Mouse (Mus musculus) liver, embryonic 11.5 days (tissue): ENCODE measurements around the gene Zfand5. TPM values are rescaled to one million over a fixed set of nuclear protein-coding genes. Genes with fewer than 3 reads are reported as not detected.
"Not testable (repeated sequence)": the region's sequence is repeated elsewhere in the genome, so short reads cannot be mapped to it uniquely, and the experiment has no call there.

Experiments
- ATAC-seq: fragments of 200-750 bp; cut with Nextera tagmentation; replicated peaks from 2 replicates; pipeline ENCODE4 v1.8.0; 2017; ENCODE audit warnings: moderate number of reproducible peaks, mild to moderate bottlenecking, moderate TSS enrichment, moderate library complexity; ENCODE audit not compliant: low FRiP score
- DNase-seq: peaks from one replicate; pipeline ENCODE4 v3.0.0-alpha.2; 2017; ENCODE audit warnings: low spot score
- H3K27ac ChIP-seq: fragments of 300-500 bp; sonication (generic); 2 replicates; pipeline ENCODE4 v1.5.1; 2014; ENCODE audit warnings: mild to moderate bottlenecking, low read depth, low read length, control low read depth
- H3K27me3 ChIP-seq: fragments of 300-500 bp; sonication (generic); replicated peaks from 2 replicates; pipeline ENCODE4 v1.6.1; 2014; ENCODE audit warnings: low read length, mixed read lengths; ENCODE audit not compliant: control insufficient read depth, insufficient read depth
- H3K36me3 ChIP-seq: fragments of 300-500 bp; sonication (generic); 2 replicates; pipeline ENCODE4 v1.6.1; 2014; ENCODE audit warnings: mild to moderate bottlenecking, low read length, moderate library complexity, mixed read lengths; ENCODE audit not compliant: control insufficient read depth, insufficient read depth
- H3K4me1 ChIP-seq: fragments of 300-500 bp; sonication (generic); replicated peaks from 2 replicates; pipeline ENCODE4 v1.6.1; 2014; ENCODE audit warnings: low read length, mixed read lengths; ENCODE audit not compliant: control insufficient read depth, insufficient read depth
- H3K4me2 ChIP-seq: fragments of 300-500 bp; sonication (generic); 2 replicates; pipeline ENCODE4 v1.6.1; 2014; ENCODE audit warnings: mild to moderate bottlenecking, control low read depth, moderate library complexity
- H3K4me3 ChIP-seq: fragments of 300-500 bp; sonication (generic); 2 replicates; pipeline ENCODE4 v1.5.1; 2014; ENCODE audit warnings: low read depth, low read length, control low read depth
- H3K9ac ChIP-seq: fragments of 300-500 bp; sonication (generic); 2 replicates; pipeline ENCODE4 v1.6.1; 2014; ENCODE audit warnings: low read depth, low read length, control low read depth
- H3K9me3 ChIP-seq: fragments of 300-500 bp; sonication (generic); 2 replicates; pipeline ENCODE4 v1.6.1; 2016; ENCODE audit warnings: low read length, inconsistent platforms, mixed read lengths; ENCODE audit not compliant: control insufficient read depth
- WGBS: fragments of 180-500 bp; shearing (Covaris S2); extraction: QIAGEN DNeasy Blood & Tissue Kit; methylation state at CpG from one replicate; pipeline ENCODE4 v1.1.7; 2014; 5-methylcytosine and 5-hydroxymethylcytosine counted together
- polyA plus RNA-seq: library from polyadenylated mRNA; unstranded; fragments of >200 nt; fragmentation: Nextera tagmentation; extraction: Ambion mirVana; gene quantifications from 2 replicates; pipeline ENCODE4 v1.2.1, GENCODE M21; 2014

The Zfand5 gene
- polyA plus RNA-seq, 1 experiment from 2014 or later, result 61.4 TPM

- Histone ChIP-seq H3K4me2 (no peak overlapping the region), H3K9me3 (no peaks in the 10 kb centered on the region), H3K27ac (no peak overlapping the region), H3K9ac (no peak overlapping the region), H3K4me3 (no peak overlapping the region), H3K4me1 (no peaks in the 10 kb centered on the region), H3K36me3 (no peaks in the 10 kb centered on the region), H3K27me3 (no peaks in the 10 kb centered on the region)
- WGBS, result 91% methylated on average over 3 of the region's 3 CpGs
- ATAC-seq (no peak), DNase-seq (no peak)
These were observed 35.7 kb downstream of the Zfand5 start for GRCm38 (mm10) chr19:21307755-21308154.

- not testable (repeated sequence) for H3K27me3 ChIP-seq, H3K4me3 ChIP-seq, H3K4me2 ChIP-seq, DNase-seq, H3K9me3 ChIP-seq, H3K36me3 ChIP-seq, H3K9ac ChIP-seq, H3K4me1 ChIP-seq, H3K27ac ChIP-seq, ATAC-seq
- 87% methylated on average over 5 of the region's 5 CpGs for WGBS
These were observed 38.3 kb downstream of the Zfand5 start for GRCm38 (mm10) chr19:21310364-21310763.

- Histone ChIP-seq H3K9me3 (no peaks in the 10 kb centered on the region), H3K4me3 (no peak overlapping the region), H3K36me3 (no peaks in the 10 kb centered on the region), H3K27ac (no peak overlapping the region), H3K4me1 (no peaks in the 10 kb centered on the region), H3K27me3 (no peaks in the 10 kb centered on the region), H3K4me2 (no peak overlapping the region), H3K9ac (no peak overlapping the region)
- ATAC-seq, result no peak
- WGBS, result 76% methylated on average over 3 of the region's 3 CpGs
- no peak for DNase-seq
These were observed 43.6 kb downstream of the Zfand5 start for GRCm38 (mm10) chr19:21315701-21316100.

DNA sequence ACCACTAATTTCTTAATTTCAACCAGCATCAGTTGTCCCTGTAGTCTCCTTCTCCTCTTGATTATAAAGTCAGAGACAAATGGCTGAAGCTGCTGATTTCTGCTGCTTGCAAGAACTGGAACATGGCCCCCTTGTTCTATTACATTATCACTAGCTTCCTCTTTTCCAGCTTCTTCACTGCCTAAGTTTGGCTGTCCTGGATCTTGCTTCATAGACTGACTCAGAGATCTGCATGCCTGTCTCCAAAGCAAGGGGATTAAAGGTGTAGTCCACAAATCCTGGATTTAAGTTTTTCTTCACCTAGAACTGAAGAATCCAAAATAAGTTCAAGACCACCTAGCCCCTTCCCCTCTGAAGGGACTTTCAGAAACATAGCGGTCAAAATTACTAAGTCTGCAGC, 47.5 kb downstream of the Zfand5 start:
- no peaks in the 10 kb centered on the region for H3K27me3 ChIP-seq
- no peak for DNase-seq
- H3K9ac ChIP-seq, result no peak overlapping the region
- no peaks in the 10 kb centered on the region for H3K36me3 ChIP-seq
- ATAC-seq, result no peak
- WGBS, result 72% methylated on average over 1 of the region's 1 CpGs
- no peak overlapping the region for H3K4me3 ChIP-seq
- no peak overlapping the region for H3K4me2 ChIP-seq
- H3K4me1 ChIP-seq, result no peaks in the 10 kb centered on the region
- H3K27ac ChIP-seq, result no peak overlapping the region
- no peaks in the 10 kb centered on the region for H3K9me3 ChIP-seq

DNA sequence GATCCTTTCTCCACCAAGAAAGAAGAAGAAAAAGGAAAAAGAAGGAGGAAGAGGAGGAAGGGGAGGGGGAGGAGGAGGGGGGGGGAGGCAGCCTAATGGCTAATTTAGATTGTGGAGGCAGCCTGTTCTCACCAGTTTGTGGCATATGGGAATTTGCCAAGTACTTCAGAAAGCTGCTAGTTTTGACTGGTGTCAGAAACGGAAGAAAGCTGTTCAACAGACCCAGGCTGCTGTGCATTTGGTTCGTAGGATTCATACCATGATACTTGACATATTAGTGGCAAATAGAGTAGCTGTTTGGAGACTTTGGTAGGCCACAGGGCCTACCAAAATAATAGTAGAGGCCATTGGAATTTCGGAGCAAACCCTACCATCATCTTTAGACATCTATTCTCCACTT, 53.3 kb downstream of the Zfand5 start:
- H3K4me1 ChIP-seq, result no peaks in the 10 kb centered on the region
- no peak overlapping the region for H3K9ac ChIP-seq
- H3K4me3 ChIP-seq, result no peak overlapping the region
- no peak overlapping the region for H3K27ac ChIP-seq
- ATAC-seq, result no peak
- H3K27me3 ChIP-seq, result no peaks in the 10 kb centered on the region
- no peak for DNase-seq
- H3K9me3 ChIP-seq, result no peaks in the 10 kb centered on the region
- WGBS, result 82% methylated on average over 3 of the region's 3 CpGs
- no peak overlapping the region for H3K4me2 ChIP-seq
- H3K36me3 ChIP-seq, result no peaks in the 10 kb centered on the region

- no peak for DNase-seq
These were observed 56.9 kb downstream of the Zfand5 start for GRCm38 (mm10) chr19:21328951-21329350.

DNA sequence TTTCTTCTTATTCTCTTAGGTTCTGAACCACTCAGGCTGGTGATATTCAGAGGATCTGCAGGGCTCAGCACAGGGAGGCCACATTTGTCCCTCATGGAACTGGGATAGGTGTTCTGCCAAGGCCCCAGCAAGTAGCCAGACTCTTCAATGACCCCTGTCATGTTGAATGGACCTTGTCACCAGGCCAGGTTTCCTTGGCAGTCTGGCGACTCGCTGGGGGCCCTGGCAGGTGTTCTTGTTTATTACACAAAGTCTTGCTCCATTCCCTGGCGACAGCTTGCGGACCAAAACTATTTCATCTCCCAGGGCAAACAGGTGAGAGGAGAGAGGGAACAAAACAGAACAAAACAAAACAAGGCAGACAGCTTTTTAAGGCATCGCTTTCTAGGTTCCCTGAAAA, 57.7 kb downstream of the Zfand5 start:
- Histone ChIP-seq H3K4me3 (no peak overlapping the region), H3K4me1 (no peaks in the 10 kb centered on the region), H3K27me3 (no peaks in the 10 kb centered on the region), H3K36me3 (no peaks in the 10 kb centered on the region), H3K9ac (no peak overlapping the region), H3K27ac (no peak overlapping the region), H3K9me3 (no peaks in the 10 kb centered on the region), H3K4me2 (no peak overlapping the region)
- no peak for DNase-seq
- WGBS, result 65% methylated on average over 5 of the region's 5 CpGs
- no peak for ATAC-seq

More at GRCm38 (mm10) chr19:21328951-21329350, 56.9 kb downstream of the Zfand5 start:
- H3K4me1 ChIP-seq, result no peaks in the 10 kb centered on the region
- H3K4me3 ChIP-seq, result no peak overlapping the region
- no peak overlapping the region for H3K27ac ChIP-seq
- 84% methylated on average over 9 of the region's 9 CpGs for WGBS
- no peak for ATAC-seq
- H3K4me2 ChIP-seq, result no peak overlapping the region
- H3K27me3 ChIP-seq, result no peaks in the 10 kb centered on the region
- H3K36me3 ChIP-seq, result no peaks in the 10 kb centered on the region
- H3K9ac ChIP-seq, result no peak overlapping the region
- no peaks in the 10 kb centered on the region for H3K9me3 ChIP-seq

DNA sequence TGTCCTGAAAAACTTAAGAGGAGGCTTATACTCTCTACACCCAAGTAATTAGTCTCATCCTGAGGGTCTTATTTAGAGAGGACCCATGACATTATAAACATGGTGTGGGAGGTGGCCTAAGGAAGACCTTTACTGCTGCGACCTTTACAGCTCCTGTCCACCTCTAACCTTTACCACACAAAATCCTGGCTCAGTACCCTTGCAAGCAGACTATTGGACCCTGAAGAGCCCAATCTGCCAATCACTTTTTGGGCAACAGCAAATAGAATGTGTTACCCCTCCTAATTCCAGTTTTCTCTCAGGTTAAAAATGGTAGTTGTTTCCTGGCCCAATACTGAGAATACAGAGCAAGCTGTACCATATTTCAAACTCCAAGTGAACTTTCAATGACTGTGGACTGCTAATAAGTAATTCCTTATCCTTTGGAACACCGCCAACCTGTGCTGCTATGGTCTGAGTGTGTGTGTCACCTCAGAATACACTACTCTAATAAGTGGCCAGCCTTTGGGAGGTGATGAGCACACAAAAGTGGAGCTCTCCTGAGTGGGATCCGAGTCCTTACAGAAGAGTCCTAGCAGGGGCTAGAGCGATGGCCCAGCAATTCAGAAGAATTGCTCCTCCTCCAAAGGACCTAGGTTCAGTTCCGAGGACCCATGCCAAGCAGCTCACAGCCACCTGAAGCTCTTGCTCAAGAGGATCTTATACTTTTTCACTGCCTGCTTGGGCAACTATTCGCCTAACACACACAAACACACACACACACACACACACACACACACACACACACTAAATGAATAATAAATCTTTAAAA, 58.4 kb downstream of the Zfand5 start:
- Histone ChIP-seq H3K9me3 (no peaks in the 10 kb centered on the region), H3K9ac (no peak overlapping the region), H3K4me1 (no peaks in the 10 kb centered on the region), H3K4me3 (no peak overlapping the region), H3K36me3 (no peaks in the 10 kb centered on the region), H3K27me3 (no peaks in the 10 kb centered on the region), H3K27ac (no peak overlapping the region), H3K4me2 (no peak overlapping the region)
- 75% methylated on average over 6 of the region's 6 CpGs for WGBS
- no peak for DNase-seq
- ATAC-seq, result no peak

DNA sequence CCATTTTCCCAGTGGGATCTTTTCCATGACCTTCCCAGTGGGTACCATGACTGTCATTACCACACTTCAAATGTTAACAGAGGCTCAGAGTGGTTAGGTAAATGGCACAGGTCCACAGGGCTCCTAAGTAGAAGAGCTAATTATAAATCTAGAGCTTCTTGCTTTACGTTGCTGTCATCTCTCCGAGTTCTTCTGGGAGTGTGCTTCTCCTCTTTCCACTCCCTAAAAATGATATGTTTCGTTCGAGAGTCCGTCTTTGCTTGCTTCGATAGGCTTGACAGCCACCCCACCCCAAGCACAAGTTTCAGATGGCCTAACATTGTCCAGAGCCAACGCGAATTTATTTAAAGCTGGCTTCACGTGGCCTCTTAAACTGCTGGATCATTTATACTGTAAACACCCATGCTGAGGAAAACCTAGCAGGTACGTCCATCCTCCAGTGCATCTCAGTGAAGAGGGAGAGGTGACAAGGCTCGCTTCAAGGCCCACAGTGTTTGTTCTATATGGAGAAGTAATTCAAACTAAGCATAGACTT, 59.6 kb downstream of the Zfand5 start:
- no peaks in the 10 kb centered on the region for H3K9me3 ChIP-seq
- H3K27ac ChIP-seq, result no peak overlapping the region
- H3K4me1 ChIP-seq, result no peaks in the 10 kb centered on the region
- H3K4me2 ChIP-seq, result no peak overlapping the region
- no peak for ATAC-seq
- no peaks in the 10 kb centered on the region for H3K36me3 ChIP-seq
- 76% methylated on average over 11 of the region's 11 CpGs for WGBS
- H3K27me3 ChIP-seq, result no peaks in the 10 kb centered on the region
- H3K9ac ChIP-seq, result no peak overlapping the region
- no peak overlapping the region for H3K4me3 ChIP-seq
- no peak for DNase-seq
